Mouse (Mus musculus) adrenal gland, adult (tissue): ENCODE data around the gene Serpina9.

ENCODE experiments used
- DNase-seq, 2 experiments: peaks; one replicate each; pipeline ENCODE4 v3.0.0; 2022 to 2023; ENCODE audit warnings: low spot score in 1 of 2; ENCODE audit not compliant: inconsistent age in 2 of 2

The Serpina9 gene

DNA sequence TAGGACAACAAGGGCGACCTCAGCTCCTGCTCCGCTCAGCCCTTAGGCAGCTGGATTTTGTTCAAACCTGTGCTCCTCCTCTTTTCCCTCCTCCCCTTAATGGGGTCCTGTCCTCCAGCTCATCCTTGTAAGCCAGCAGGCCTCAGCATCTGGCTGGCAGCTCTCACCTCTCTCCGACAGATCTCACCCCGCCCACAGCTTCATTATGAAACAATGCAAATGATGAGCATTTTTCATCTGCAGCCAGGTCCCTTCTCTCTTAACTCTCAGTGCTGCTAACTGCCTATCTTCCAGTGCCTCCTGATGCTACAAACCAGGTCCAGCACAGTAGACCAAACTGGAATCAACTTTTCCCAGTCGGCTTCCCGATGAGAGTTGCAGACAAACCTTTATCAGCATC lies at the start of gene Serpina9:
Serpina9 (minus strand) TSS at position 136 of the 400 bp plus-strand sequence.
- no peak for DNase-seq

DNA sequence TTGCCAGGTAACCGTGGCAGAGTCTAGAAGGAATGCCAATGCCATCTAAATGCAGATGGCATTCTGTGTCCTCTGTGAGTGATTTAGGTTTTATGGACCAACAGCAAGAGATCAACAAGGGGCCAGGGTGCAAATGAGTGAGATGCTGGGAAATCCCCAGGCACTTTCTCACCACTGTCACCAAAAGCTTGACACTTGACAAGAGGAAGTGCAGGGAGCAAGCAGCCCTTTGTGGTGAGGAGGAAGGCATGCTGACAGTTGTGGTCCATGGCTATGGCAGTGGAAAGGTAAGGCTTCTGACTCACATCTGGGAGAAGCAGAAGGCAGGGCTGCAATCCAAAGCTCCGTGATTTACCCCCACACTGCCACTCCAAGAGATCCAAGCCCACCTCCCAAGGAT lies 48.3 kb upstream of the Serpina9 start:
- no peak for DNase-seq

DNA sequence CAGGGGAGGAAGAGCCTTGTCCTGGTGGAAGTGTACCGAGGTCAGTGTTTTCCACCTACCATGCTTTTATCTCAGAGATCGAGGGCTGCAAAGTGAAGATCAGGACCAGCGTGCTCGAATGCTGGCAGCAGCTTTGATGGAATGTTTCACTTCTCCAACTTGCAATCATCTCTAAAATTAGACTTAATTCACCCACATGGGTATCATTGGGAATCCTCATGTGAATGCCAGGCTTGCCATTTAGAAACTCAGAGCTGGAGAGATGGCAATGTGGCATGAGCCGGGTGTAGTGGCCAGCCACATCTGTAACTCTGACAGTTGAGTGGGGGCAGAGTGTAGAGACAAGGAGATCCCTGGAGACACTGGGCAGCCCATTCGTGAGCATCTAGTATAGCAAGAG lies 46.6 kb upstream of the Serpina9 start:
- no peak for DNase-seq

DNA sequence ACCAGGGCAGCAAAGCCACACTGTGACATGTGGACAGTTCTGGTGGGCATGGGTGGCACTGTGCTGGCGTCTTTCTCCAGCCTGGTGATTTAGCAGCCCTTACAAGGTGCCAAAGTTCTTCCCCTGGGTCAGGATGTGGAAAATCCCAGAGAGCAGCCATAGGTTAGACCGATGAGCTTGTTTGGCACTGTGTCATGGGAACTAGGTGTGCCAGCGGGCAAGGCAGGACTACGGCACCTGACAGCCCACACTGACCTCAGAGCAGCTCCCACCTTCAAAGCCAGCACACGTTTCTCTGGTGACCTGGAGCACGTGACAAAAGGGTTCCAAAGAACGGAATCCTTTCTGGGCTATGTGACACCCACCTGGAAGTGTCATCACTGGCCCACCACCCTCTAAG lies 44.0 kb upstream of the Serpina9 start:
- DNase-seq = no peak

DNA sequence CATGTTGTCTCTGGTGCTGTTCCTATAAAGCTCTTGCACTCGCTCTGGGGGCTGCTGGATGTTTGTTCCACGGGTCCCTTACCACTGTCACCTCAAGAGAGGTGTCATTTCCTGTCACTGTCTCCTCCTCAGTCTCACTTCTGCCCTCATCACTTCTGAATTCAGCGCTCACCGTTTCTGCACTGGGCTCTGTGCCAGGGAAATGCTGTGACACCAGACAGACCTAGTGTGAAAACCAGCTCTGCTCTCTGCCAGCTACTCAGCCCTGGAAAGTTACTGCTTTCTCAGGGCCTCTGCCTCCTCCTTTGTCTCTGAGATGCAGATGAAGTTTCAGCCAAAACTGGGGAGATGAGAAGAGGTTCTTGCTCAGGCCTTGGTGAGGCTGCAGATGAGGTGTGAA lies 43.5 kb upstream of the Serpina9 start:
- peak in 1 of 2 experiments; percentile 28 for DNase-seq

DNA sequence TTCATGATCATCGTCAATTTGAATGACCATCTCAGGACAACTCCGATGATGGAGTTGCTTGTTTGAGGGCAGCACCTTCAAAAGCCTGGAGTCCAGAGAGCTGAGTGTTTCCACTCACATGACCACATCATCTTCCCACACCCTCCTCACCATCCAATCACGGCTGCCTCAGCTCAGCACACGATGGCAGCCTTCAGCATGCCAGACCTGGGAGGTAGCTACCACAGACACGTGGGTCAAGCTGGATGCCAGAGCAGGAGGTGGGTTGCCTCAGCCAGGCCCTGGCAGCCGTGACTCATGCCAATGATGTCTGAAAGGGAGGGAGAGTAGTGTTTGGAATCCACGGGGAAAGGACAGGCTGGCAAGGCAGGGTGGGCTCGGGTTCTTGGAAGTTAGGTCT lies 42.2 kb upstream of the Serpina9 start:
- peak in 1 of 2 experiments; percentile 32 for DNase-seq

DNA sequence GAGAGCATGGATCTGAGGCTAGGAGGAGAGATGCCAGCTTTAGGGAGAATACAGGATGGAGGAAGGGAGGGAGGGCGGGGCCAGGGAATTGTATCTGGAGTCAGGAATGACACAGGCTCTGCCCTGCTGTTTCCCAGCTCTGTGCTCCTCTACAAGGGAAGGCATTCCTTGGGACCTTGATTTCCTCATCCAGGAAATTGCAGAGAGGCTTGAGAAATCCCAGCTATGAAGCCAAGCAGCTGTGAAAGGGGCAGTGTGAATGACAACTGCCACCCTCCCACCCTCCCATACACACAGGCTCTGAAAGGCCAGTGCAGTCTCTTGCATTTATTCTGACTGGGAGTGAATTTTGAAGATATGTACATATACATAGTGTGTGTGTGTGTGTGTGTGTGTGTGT lies 40.4 kb upstream of the Serpina9 start:
- DNase-seq = no peak

DNA sequence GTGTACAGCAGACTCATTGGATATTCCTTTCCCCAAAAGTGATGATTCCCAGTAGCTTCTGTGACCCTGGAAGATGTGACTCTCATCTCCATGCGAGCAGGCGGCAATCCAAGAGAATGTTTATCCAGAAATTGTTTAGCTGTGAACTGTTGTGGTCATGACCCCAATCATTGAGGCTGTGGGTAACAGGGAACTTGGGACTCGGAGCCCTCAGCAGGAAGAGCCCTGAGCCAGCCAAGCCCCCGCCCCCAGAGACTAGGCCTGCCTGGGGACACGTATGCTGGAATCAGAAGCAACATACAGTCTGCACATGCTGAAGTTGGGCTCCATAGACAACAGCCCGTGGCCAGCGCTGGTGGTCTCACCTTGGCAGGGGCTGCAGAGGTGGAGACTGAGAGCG lies 32.2 kb upstream of the Serpina9 start:
- DNase-seq = no peak

DNA sequence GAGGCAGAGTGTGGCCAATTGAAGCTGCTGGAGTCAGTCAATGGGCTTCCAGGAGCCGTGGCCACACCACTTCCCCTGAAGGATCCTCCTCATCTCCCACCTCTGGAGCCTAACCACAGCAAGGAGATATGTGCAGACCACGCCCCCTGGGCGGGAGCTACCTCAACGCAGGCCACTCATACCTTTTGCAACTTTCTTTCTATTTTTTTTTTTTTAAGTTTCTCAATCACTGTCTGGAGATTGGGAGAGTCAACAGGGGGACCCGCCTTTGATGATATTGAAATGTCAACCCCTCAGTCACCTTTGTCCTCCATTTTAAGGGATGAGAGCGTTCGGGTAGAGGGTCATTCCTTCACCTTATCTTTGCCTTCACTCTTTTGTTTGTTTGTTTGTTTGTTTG lies 30.8 kb upstream of the Serpina9 start, which contains the start of gene Serpina12:
Serpina12 (minus strand) TSS at position 101 of the 400 bp plus-strand sequence.
- DNase-seq = no peak

DNA sequence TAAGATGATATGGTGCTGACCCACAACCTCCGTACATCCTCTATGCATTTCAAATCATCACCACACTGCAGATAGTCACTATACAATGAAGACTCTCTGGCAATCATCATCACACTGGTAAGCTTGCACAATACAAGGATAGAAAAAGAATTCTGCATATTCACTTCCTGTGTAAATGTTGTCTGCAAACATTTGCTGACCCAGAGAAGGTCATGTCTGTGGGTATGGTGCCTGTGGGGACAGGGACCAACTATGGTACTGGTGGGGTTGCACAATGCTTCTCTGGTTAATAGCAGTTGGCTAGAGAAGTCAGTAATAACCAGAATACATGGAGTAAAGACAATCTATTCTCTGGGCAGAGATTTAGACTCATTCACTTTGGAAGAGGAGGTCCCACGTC lies 29.2 kb upstream of the Serpina9 start:
- no peak for DNase-seq

DNA sequence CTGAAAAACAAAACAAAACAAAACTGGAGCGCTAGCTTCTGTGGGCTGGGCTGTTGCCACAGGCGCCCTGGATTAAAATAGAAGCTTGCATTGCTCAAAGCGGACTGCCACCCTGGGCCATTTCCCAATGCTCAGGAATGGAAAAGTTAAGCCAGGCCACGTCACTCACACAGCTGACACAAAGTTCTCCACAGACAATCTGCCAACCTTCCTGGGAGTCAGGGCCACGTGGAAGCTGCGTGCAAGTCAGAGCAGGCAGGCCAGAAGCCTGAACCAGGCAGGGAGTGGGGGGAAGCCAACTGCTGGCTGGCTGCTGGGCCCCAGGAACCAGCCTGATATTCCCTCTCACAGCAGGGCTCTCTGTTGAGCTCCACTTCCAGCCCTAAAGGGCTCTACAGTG lies 27.8 kb upstream of the Serpina9 start:
- peak in 1 of 2 experiments; percentile 77 for DNase-seq

DNA sequence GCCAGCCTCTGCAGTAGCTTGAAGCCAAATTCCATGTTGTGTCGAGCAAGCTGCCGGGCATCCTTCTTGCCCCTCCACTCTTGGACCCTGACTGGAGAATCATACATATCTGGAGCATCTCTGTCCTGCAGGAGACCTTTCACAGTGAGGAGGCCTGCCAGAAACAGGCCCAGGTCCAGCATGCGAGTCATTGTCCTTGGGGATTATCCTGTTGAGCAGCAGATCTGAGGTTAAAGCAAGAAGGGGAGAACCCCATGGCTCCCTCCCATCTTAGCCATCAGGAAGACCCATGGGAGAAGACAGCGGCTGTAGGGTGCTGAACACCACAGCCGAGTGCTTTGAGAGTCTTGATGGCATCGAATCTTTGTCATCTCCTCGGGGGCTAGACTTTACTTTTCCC lies 24.6 kb upstream of the Serpina9 start:
- no peak for DNase-seq

DNA sequence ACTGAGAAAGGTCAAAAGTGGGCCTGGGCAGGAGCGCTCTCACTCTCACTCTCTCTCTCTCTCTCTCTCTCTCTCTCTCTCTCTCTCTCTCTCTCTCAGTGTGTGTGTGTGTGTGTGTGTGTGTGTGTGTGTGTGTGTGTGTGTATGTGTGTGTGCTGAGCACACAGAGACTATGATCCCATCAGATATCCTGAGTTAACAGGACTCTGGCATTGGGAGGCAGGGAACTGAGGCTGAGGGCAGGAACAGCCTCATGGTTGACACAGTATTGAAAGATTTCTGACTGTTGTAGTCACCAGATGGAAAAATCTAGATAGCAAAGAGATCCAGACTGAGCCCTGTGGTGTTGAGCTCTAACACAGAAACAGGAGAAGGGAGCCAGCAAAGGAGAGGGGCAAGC lies 20.2 kb upstream of the Serpina9 start:
- DNase-seq = no peak

DNA sequence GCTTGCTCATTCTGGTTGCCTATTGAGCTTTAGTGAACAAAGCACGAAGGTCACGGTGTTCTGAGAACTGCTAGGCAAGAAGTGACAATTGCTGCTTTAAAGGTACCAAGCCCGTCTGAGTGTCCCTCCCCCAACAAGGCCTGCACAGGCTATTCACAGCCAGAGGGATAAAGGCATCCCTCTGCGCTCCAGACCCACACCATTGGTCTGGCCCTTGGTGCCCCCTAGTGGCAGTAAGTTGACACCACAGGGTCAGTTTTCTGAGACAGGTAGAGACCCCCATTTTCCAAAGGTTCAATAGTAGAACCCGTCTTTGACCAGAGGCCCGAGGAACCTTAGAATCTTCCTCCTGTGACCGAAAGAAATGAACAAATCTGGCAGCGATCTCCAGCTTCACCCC lies 16.4 kb upstream of the Serpina9 start:
- peak; percentile 19 to 67 for DNase-seq

DNA sequence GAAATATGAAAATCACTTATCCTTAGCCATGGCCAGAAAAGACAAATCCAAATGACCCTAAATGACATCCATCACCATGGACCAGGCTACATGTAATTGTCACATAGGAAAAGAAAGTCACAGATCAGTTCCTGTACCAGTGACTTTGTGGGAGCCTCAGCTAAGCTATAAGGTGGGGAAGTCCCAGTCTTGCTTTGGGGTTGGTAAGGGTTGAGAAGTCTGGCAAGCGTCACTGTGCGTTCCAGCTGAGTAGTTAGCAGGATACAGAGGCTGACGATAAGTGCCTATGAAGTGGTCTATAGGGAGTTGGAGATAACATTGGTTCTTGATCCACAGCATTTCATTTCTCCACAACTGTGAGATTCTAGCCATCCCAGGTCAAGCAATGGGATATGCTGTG lies 1.7 kb upstream of the Serpina9 start:
- DNase-seq = no peak

DNA sequence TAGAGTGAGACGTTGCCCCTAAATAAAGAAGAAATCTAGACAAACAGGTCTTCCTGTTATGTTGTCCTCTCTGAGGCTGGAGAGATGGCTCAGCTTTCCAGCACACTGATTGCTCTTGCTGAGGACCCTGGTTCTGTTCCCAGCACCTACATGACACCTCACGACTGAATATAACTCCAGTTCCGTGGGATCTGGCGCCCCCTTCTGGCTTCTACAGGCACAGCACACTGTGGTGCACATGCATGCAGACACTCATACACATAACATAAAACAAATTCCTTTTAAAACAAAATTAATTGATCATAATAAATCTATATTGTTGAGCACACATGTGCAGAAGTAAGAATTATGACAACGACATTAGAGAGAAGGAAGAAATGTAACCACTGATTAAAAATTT lies 8.9 kb downstream of the Serpina9 start:
- DNase-seq = no peak

DNA sequence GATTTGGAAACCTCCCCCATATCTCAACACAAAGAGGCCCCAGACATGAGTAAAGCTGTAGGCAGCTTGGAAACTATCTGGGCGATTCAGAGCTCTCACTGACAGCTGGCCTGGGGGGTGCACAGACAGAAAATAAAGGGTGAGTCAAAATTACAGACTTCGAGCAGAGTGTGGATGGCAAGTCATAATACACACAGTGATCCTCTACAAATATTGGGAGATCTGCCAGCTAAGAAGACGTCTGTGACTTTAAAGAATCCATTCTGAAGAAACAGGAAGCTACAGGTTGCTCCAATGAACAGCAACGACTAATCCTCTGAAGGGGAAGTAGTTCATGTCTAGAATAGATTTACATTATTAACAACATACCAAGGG lies 10.3 kb downstream of the Serpina9 start:
- no peak for DNase-seq

DNA sequence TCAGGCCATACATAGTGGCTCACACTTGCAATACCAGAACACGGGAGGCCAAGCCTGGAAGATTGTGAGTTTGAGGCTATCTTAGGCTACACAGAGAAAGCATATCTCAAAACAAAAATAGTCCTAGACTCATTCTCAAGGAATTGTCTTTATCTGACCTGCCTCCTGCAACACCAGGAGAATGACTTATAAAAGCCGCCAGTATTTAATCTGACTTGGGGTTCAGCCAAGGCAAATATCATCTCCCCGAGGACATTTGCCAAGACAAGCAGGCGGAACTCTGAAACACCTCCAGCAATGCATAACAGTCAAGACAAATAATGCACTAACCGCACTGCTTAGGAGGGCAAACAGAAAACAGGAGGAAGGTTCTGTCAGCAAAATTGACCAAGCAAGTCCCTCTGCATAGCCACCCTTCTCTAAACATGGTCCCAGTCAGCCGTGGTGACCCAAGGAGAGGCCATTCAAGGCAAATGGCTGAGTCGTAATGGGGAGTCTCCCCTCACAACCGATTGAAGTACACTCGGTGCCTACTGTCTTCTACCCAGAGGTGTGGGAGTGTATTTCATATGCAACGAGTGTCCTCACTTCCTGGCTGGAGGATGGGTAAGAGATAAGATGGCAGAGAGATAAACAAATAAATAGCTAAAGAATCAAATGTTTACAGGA lies 10.9 kb downstream of the Serpina9 start:
- peak; percentile 60 to 87 for DNase-seq

DNA sequence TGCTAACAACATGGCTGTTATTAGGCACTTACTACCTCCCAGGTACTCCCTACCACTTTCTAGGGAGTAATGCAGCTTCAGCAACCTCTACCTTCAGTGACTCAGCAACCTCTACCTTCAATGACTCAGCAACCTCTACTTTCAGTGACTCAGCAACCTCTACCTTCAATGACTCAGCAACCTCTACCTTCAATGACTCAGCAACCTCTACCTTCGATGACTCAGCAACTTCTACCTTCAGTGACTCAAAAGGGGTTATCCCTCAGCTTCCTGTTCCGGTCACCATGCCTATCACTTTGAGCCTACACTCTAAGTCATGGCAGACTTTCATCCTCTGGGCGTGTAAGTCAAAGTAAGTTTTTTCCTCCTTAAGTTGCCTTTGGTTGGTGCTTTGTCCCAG lies 13.0 kb downstream of the Serpina9 start:
- DNase-seq = no peak

DNA sequence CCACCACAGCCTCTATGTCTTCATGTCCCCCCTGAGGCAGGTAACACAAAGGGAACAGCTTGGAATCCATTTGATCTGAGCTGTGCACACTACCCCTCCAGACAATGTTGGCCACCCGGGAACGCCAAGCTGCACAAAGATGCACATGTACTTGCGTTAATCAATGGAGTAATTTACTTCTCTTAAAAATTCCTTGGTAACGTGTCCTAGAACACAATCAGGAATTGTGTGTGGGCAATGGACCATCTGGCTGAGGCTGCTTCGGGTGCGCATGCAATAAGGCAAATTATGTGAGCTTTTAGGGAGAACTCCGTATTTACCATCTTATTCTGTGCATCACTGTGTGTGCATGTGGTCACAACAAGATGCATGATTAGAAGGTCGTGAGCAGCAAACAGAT lies 13.9 kb downstream of the Serpina9 start:
- DNase-seq = no peak

DNA sequence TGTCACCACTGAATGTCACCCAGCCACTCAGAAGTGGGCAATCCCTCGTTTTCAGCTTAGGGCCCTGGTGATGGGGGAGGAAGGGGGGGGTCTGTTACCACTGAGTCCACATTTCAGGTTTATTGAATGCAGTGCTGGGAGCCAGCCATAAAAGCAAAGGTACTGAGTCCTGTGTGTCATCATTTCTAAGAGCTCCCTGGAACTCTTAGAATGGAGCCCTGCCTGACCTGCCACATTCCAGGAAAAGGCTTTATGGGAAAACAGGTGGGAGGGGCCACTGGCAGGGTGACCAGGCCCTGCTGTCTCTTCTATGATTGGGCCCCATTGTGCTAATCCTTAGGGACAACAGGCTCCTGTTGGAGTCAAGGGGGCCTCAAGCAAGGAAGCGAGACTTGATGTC lies 17.0 kb downstream of the Serpina9 start:
- DNase-seq = no peak

DNA sequence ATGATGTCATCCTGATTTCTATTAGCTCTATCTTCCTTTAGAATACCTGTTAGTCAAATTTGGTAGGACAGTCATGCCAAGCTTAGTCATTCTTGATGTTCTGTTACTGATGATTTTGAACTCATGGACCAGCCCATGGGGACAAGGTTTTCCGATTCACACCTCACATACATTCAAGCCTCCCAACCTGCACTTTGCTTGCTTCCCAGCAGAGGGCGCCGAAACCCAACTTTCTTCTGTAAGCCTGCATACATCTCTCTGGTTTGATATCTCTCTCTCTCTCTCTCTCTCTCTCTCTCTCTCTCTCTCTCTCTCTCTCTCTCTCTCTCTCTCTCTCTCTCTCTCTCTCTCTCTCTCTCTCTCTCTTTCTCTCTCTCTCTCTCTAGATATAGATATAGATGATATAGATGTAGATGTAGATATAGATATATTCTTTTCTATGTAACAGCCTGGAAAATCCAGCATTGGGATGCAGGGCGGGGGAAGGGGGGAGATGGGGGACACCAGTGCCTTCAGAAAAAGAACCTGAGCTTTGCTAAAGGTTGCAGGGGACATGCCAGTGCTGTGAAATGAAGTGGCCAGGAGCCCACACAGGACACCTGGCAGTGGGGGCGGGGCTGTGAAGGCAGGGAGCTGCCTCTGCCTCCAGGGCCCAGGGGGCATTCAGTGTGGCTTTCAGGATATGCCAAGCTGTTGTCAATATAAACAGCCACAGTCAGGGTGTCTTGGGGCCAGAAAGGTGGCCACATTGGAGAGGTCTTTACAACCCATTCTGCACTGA lies 18.1 kb downstream of the Serpina9 start:
- DNase-seq = peak; percentile 54 to 90

DNA sequence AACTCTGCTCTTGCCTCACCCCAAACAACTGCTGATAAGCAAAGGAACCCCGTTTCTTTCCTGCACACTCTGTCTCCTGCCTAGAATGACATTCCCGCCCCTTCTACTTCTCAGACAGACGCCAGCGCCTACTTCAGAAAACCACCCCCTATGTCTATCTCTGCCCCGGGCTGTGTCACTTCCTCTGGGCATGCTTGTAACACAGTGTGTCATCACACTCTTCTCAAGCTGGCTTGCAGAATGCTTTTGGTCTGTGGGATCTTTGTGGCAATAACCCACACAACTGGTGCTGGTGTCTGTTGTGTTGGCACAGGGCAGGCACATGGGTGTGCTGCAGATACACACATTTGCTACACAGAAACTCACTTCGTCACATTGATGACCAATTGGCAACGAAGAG lies 20.6 kb downstream of the Serpina9 start:
- DNase-seq = no peak
